Mouse (Mus musculus) limb, embryonic 11.5 days (tissue): ENCODE results near the gene Rere. TPM values are rescaled to one million over a fixed set of nuclear protein-coding genes. Genes with fewer than 3 reads are reported as not detected.
"Not testable (repeated sequence)": the region's sequence is repeated elsewhere in the genome, so short reads cannot be mapped to it uniquely, and the experiment has no call there.

ENCODE experiments used
- ATAC-seq: fragments of 200-750 bp; cut with Nextera tagmentation; 2 replicates; pipeline ENCODE4 v1.8.0; 2017; ENCODE audit warnings: low read depth; ENCODE audit not compliant: insufficient number of reproducible peaks, low FRiP score, low TSS enrichment
- DNase-seq: peaks from one replicate; pipeline ENCODE4 v3.0.0-alpha.2; 2015; ENCODE audit warnings: low spot score
- H3K27ac ChIP-seq: fragments of 300-500 bp; sonication (generic); replicated peaks from 2 replicates; pipeline ENCODE4 v1.5.1; 2014; ENCODE audit warnings: low read depth, mild to moderate bottlenecking, low read length
- H3K27me3 ChIP-seq: fragments of 300-500 bp; sonication (generic); 2 replicates; pipeline ENCODE4 v1.6.1; 2014; ENCODE audit warnings: mild to moderate bottlenecking, low read length, mixed read lengths; ENCODE audit not compliant: control insufficient read depth, insufficient read depth
- H3K36me3 ChIP-seq: fragments of 300-500 bp; sonication (generic); 2 replicates; pipeline ENCODE4 v1.6.1; 2014; ENCODE audit warnings: mild to moderate bottlenecking, low read length, moderate library complexity, mixed read lengths; ENCODE audit not compliant: control insufficient read depth, insufficient read depth
- H3K4me1 ChIP-seq: fragments of 300-500 bp; sonication (generic); 2 replicates; pipeline ENCODE4 v1.6.1; 2014; ENCODE audit warnings: low read length, mixed read lengths; ENCODE audit not compliant: control insufficient read depth, insufficient read depth
- H3K4me2 ChIP-seq: fragments of 300-500 bp; sonication (generic); 2 replicates; pipeline ENCODE4 v1.6.1; 2014; ENCODE audit warnings: low read depth, mild to moderate bottlenecking, moderate library complexity; ENCODE audit not compliant: severe bottlenecking
- H3K4me3 ChIP-seq: fragments of 300-500 bp; sonication (generic); 2 replicates; pipeline ENCODE4 v1.5.1; 2014; ENCODE audit warnings: low read depth, low read length
- H3K9ac ChIP-seq: fragments of 300-500 bp; sonication (generic); 2 replicates; pipeline ENCODE4 v1.6.1; 2014; ENCODE audit warnings: mild to moderate bottlenecking, low read length
- H3K9me3 ChIP-seq: fragments of 300-500 bp; sonication (generic); 2 replicates; pipeline ENCODE4 v1.6.1; 2016; ENCODE audit warnings: low read length; ENCODE audit not compliant: control insufficient read depth
- WGBS: fragments of 180-500 bp; shearing (Covaris S2); extraction: QIAGEN DNeasy Blood & Tissue Kit; methylation state at CpG from one replicate; pipeline ENCODE4 v1.1.7; 2014; 5-methylcytosine and 5-hydroxymethylcytosine counted together
- polyA plus RNA-seq: library from polyadenylated mRNA; unstranded; fragments of >200 nt; fragmentation: Nextera tagmentation; extraction: Ambion mirVana; gene quantifications from 2 replicates; pipeline ENCODE4 v1.2.1, GENCODE M21; 2014

The Rere gene
- polyA plus RNA-seq, 1 experiment from 2014 or later: 37.9 TPM

DNA sequence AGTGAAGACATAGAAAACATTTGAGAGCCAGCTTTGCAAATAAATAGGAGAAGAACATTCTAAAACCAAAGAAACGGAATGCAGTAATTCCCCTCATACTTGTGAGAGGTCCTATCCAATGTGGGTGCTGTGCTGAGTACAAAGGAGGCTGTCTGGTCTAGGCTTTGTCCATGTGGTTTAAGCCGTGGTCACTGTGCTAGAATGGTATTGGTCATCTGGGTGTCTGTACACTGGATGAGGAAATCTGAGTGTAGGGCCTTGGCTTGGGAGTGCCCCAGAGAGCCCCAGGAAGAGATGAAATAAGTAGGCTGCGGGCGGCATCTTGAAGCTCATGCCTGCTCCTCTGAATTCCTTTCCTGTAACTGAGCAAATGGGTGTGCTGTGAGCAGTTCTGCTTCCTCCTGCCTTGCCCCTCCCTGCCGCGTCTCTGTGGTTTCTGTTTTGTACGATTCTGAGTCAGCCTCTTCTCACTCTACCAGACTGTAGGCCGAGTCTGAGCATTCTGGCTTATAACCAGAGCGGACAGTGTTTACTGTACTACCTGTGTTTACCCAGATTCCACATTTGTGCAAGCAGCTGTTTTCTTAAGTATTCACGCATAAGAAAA, 263.3 kb downstream of the Rere start:
- no peaks in the 10 kb centered on the region for H3K4me1 ChIP-seq
- H3K4me3 ChIP-seq: no peak overlapping the region
- DNase-seq: no peak
- H3K36me3 ChIP-seq: 0 out of 2 replicates have a peak, but pooled peaks cover 4% of the 10 kb centered on the region
- no peak for ATAC-seq
- no peak overlapping the region for H3K9ac ChIP-seq
- no peaks in the 10 kb centered on the region for H3K27me3 ChIP-seq
- WGBS: 87% methylated on average over 10 of the region's 10 CpGs
- H3K4me2 ChIP-seq: no peak overlapping the region
- H3K27ac ChIP-seq: no peak overlapping the region
- no peaks in the 10 kb centered on the region for H3K9me3 ChIP-seq

DNA sequence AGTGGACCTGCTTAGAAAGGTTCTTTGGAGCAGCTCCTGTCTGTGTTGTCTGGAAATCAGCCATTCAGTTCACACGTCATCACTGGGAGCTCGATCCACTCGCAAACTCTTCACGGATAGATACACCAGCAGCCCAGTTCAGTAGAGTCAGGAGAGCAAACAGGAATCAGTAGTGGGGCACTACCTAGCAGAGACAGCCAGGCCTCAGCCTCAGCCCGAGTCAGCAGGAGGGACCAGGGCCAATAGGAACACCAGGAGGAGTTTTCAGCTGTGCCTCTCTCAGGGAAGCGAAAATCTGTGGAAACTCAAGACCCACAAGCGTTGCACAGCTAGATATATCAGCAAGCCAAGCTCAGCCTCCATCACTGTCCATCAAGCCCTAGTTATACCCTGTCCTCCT, 264.3 kb downstream of the Rere start:
- H3K4me1 ChIP-seq: no peaks in the 10 kb centered on the region
- ATAC-seq (no peak), DNase-seq (no peak)
- 92% methylated on average over 7 of the region's 7 CpGs for WGBS
- no peak overlapping the region for H3K27ac ChIP-seq
- H3K9me3 ChIP-seq: no peaks in the 10 kb centered on the region
- H3K4me2 ChIP-seq: no peak overlapping the region
- H3K27me3 ChIP-seq: no peaks in the 10 kb centered on the region
- H3K9ac ChIP-seq: no peak overlapping the region
- no peak overlapping the region for H3K4me3 ChIP-seq
- peaks cover 4% of the 10 kb centered on the region; the same call in 1 of the 2 replicates for H3K36me3 ChIP-seq

DNA sequence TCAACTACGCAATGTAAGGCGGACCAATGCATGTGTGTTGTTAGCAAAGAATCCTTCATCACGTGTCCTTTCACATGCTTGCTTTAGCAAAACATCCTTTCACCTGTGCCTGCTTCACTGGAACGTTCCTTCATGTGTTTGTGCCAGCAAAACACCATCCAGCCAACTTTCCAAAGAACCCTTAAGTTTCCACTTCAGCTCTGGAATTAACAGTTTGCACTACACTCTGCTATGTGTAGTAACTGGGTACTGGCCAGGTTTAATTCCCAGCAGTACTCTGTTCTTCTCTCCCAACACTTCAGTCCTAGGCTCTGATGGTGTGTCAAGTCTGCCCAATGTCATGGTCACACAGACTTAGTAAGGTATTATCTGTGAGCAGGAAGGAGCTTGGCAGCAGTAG, 264.9 kb downstream of the Rere start:
- not testable (repeated sequence) for H3K9me3 ChIP-seq, H3K27ac ChIP-seq, H3K9ac ChIP-seq, H3K4me3 ChIP-seq, DNase-seq, H3K36me3 ChIP-seq, ATAC-seq, H3K27me3 ChIP-seq, H3K4me1 ChIP-seq, H3K4me2 ChIP-seq
- WGBS: 96% methylated on average over 4 of the region's 4 CpGs

DNA sequence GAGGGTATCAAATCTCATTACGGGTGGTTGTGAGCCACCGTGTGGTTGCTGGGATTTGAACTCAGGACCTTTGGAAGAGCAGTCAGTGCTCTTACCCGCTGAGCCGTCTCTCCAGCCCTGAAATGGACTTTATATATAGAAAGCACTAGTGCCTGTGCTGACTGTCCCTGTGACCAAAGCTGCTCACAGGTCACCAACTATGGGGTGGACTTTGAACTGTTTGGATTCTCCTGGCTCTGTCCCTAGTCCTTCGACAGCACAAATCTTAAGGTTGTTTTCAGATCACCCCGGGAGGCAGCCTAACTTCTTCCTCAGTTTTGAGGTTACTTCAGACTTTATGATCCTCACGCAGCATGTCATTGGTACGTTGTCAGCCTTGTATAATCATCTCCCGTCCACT, 267.9 kb downstream of the Rere start:
- H3K36me3 ChIP-seq: peaks cover 4% of the 10 kb centered on the region; the same call in 1 of the 2 replicates
- WGBS: 95% methylated on average over 9 of the region's 9 CpGs
- no peak overlapping the region for H3K4me3 ChIP-seq
- H3K27ac ChIP-seq: no peak overlapping the region
- H3K9me3 ChIP-seq: no peaks in the 10 kb centered on the region
- DNase-seq (no peak), ATAC-seq (no peak)
- H3K4me1 ChIP-seq: no peaks in the 10 kb centered on the region
- H3K9ac ChIP-seq: no peak overlapping the region
- no peak overlapping the region for H3K4me2 ChIP-seq
- no peaks in the 10 kb centered on the region for H3K27me3 ChIP-seq

- no peak for ATAC-seq
- DNase-seq: no peak
- no peaks in the 10 kb centered on the region for H3K27me3 ChIP-seq
- H3K4me3 ChIP-seq: no peak overlapping the region
- no peaks in the 10 kb centered on the region for H3K4me1 ChIP-seq
- H3K27ac ChIP-seq: no peak overlapping the region
- no peak overlapping the region for H3K4me2 ChIP-seq
- H3K9ac ChIP-seq: no peak overlapping the region
- H3K9me3 ChIP-seq: no peaks in the 10 kb centered on the region
- peaks cover 4% of the 10 kb centered on the region; the same call in 1 of the 2 replicates for H3K36me3 ChIP-seq
- 92% methylated on average over 12 of the region's 12 CpGs for WGBS
Measured at GRCm38 (mm10) chr4:150549989-150550716, 268.7 kb downstream of the Rere start.

GRCm38 (mm10) chr4:150551390-150551789, 269.9 kb downstream of the Rere start:
- Histone ChIP-seq H3K9me3 (no peaks in the 10 kb centered on the region), H3K4me2 (no peak overlapping the region), H3K4me3 (no peak overlapping the region), H3K27me3 (no peaks in the 10 kb centered on the region), H3K4me1 (peaks cover 7% of the 10 kb centered on the region), H3K9ac (no peak overlapping the region), H3K36me3 (no peaks in the 10 kb centered on the region; the same call in 1 of the 2 replicates), H3K27ac (no peak overlapping the region)
- no peak for ATAC-seq
- DNase-seq: no peak
- WGBS: 97% methylated on average over 4 of the region's 4 CpGs

DNA sequence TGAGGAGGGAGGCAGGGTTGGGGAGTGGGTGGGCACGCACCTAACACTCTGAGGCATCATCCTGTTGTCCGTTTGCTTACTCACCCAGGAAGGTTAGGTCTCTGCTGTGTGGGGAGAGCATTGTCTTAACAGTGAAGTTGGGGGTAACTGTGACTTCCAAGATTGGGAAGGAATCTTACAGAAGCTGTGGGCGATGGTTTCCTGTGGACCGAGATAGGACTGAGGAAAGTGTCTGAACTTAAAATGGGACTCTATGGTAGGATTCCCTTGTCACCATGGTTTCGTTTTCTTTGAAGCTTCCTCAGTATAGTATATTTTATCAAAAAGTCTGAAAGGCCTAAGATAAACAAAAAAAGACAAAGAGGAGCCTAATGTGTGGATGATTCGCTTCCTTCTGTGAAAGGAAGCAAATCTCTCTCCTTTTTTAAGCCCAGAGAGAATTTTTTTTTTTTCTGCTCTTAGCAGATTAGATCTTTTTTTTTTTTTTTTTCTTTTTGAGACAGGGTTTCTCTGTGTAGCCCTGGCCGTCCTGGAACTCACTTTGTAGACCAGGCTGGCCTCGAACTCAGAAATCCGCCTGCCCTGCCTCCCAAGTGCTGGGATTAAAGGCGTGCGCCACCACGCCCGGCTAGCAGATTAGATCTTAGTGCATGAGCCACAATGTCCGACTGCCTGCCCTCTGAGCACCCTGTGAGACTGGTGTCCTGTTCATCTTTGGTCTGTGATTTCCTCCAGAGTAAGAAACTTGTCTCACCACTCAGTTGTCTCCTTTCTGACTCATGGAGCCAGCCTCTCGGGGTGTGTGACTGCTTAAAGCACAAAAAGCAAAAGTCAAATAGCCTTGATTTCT, 271.5 kb downstream of the Rere start:
- Histone ChIP-seq H3K9me3 (no peaks in the 10 kb centered on the region), H3K4me3 (no peak overlapping the region), H3K36me3 (no peaks in the 10 kb centered on the region; the same call in 1 of the 2 replicates), H3K27ac (no peak overlapping the region), H3K4me1 (peaks cover 12% of the 10 kb centered on the region), H3K9ac (no peak overlapping the region), H3K27me3 (no peaks in the 10 kb centered on the region), H3K4me2 (no peak overlapping the region)
- 94% methylated on average over 15 of the region's 15 CpGs for WGBS
- ATAC-seq: no peak
- DNase-seq: no peak

GRCm38 (mm10) chr4:150555783-150556182, 274.3 kb downstream of the Rere start:
- Histone ChIP-seq H3K27me3 (no peaks in the 10 kb centered on the region), H3K27ac (no peak overlapping the region), H3K4me2 (no peak overlapping the region), H3K4me3 (no peak overlapping the region), H3K36me3 (no peaks in the 10 kb centered on the region), H3K9me3 (no peaks in the 10 kb centered on the region), H3K4me1 (peaks cover 12% of the 10 kb centered on the region), H3K9ac (no peak overlapping the region)
- DNase-seq (no peak), ATAC-seq (no peak)
